Mouse (Mus musculus): Measurements from ENCODE around the gene Gm40460. TPM values are rescaled to one million over a fixed set of nuclear protein-coding genes. Genes with fewer than 3 reads are reported as not detected.
"Not testable (repeated sequence)": the region's sequence is repeated elsewhere in the genome, so short reads cannot be mapped to it uniquely, and the experiment has no call there.

Gm40460 gene
- polyA plus RNA-seq (2016; fragmentation: Nextera tagmentation; extraction: Ambion mirVana), result not detected in 2 replicates

DNA sequence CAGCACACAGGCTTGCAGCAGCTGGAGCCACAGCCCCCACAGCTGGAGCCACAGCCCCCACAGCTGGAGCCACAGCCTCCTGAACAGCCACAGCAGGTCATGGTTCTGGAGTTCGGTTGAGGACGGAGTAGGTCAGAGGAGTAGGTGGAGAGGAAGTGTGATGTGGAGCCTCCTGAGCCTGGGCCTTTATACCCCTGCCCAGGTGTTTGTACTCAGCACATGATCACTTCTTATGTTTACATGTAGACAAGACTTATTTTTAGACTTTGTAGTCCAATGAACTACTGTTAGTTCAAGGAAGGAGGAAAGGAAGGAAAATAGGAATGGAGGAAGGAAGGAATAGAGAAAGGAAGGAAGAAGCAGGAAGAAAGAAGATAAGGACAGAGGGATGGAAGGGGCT lies at the start of gene Gm40460:
TSS of gene Gm40460 (minus strand) at position 101 of the 400 bp plus-strand sequence.
- Histone ChIP-seq H3K27me3 (ENCODE audit: low read depth, poor library complexity, severe bottlenecking) (no peaks in the 10 kb centered on the region), H3K9me3 (replicated peaks) (peaks cover 11% of the 10 kb centered on the region; the same call in 1 of the 2 replicates), H3K27ac (replicated peaks) (no peak within 1 kb of the TSS), H3K36me3 (no peaks in the 10 kb centered on the region), H3K4me3 (no peak within 1 kb of the TSS), H3K4me1 (no peaks in the 10 kb centered on the region)
- WGBS, result 62% methylated on average over 2 of the region's 2 CpGs
- DNase-seq (ENCODE audit: low spot score), result no peak

DNA sequence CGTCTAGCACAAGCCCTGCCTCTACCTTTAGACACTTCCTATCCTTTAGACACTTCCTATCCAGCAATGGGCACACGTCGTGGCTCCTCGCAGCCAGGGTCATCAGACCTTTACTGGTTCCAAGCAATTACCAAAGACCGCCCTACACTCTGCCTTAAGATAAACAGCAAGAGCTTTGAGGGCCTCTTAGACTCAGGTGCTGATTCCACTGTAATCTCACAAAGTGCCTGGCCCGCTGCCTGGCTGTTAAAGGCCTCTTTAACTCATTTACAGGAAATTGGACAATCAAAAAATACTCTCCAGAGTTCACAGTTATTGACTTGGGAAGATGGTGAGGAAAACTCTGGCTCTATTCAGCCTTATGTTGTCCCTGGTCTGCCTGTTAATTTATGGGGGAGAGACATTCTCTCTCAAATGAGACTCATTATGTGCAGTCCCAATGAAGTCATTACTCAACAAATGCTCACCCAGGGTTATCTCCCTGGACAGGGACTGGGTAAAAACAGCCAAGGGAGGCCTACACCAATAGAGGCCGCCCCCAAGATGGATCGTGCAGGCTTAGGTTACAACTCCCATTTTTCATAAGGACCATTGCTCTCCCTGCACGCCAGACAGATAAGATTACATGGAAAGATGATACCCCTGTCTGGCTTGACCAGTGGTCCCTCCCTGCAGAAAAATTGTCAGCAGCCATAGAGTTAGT lies 45.2 kb upstream of the Gm40460 start:
- not testable (repeated sequence) for H3K4me3 ChIP-seq; H3K36me3 ChIP-seq; DNase-seq (ENCODE audit: low spot score); H3K27ac ChIP-seq (replicated peaks); H3K9me3 ChIP-seq (replicated peaks)
- H3K27me3 ChIP-seq (ENCODE audit: low read depth, poor library complexity, severe bottlenecking), result peaks cover 43% of the 10 kb centered on the region
- 82% methylated on average over 9 of the region's 9 CpGs for whole genome bisulfite sequencing
- peaks cover 21% of the 10 kb centered on the region for H3K4me1 ChIP-seq

DNA sequence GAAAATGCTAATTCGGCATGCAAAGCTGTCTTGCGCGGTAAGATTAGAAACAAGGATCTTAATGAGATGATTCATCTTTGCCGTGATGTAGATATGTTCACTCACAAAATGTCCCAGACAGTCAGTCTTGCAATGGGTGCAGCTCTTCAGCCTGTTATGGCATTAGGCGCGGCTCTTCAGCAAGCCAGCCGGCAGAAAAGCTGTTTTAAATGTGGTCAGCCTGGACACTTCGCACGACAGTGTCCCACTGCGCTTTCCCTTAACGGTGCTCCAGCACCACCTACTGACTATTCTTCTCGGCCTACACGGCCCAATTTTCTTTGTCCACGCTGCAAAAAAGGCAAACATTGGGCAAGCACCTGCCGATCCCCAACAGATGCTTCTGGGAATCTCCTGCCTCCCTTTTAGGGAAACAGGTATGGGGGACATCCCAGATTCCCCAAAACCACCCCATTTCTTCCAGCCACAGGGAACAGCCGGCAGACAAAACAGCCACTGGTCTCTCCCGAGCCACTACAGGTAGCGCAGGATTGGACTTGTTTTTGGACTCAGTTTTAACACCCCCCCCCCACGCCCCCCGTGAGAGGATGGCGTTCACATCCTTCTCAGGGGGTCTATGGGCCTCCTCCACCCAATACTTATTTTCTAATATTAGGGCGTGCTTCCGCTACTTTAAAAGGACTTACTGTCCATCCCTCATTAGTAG lies 44.4 kb upstream of the Gm40460 start:
- H3K4me3 ChIP-seq, result peak overlapping the region; percentile 67
- H3K27ac ChIP-seq (replicated peaks), result peak overlapping the region; percentile 89
- DNase-seq (ENCODE audit: low spot score), result peak; percentile 48
- H3K27me3 ChIP-seq (ENCODE audit: low read depth, poor library complexity, severe bottlenecking), result peaks cover 44% of the 10 kb centered on the region
- H3K4me1 ChIP-seq, result peaks cover 21% of the 10 kb centered on the region
- H3K9me3 ChIP-seq (replicated peaks), result no peaks in the 10 kb centered on the region
- no peaks in the 10 kb centered on the region for H3K36me3 ChIP-seq
- 21% methylated on average over 23 of the region's 23 CpGs for WGBS

- WGBS, result under 1% methylated on average over 19 of the region's 19 CpGs
- H3K9me3 ChIP-seq (replicated peaks), result no peaks in the 10 kb centered on the region
- peak; percentile 93 for DNase-seq (ENCODE audit: low spot score)
- peaks cover 21% of the 10 kb centered on the region for H3K4me1 ChIP-seq
- peak overlapping the region; percentile 67 for H3K4me3 ChIP-seq
- peaks cover 48% of the 10 kb centered on the region for H3K27me3 ChIP-seq (ENCODE audit: low read depth, poor library complexity, severe bottlenecking)
- no peaks in the 10 kb centered on the region for H3K36me3 ChIP-seq
- H3K27ac ChIP-seq (replicated peaks), result peak overlapping the region; percentile 89
Measured at GRCm38 (mm10) chr7:142284615-142285080, 43.8 kb upstream of the Gm40460 start.

GRCm38 (mm10) chr7:142284023-142284591 lies 43.2 kb upstream of the Gm40460 start:
- peak; percentile 77 for DNase-seq (ENCODE audit: low spot score)
- Histone ChIP-seq H3K36me3 (no peaks in the 10 kb centered on the region), H3K27me3 (ENCODE audit: low read depth, poor library complexity, severe bottlenecking) (peaks cover 48% of the 10 kb centered on the region), H3K4me3 (peak overlapping the region; percentile 67), H3K27ac (replicated peaks) (peak overlapping the region; percentile 89), H3K4me1 (peaks cover 21% of the 10 kb centered on the region), H3K9me3 (replicated peaks) (no peaks in the 10 kb centered on the region)
- under 1% methylated on average over 38 of the region's 38 CpGs for WGBS

DNA sequence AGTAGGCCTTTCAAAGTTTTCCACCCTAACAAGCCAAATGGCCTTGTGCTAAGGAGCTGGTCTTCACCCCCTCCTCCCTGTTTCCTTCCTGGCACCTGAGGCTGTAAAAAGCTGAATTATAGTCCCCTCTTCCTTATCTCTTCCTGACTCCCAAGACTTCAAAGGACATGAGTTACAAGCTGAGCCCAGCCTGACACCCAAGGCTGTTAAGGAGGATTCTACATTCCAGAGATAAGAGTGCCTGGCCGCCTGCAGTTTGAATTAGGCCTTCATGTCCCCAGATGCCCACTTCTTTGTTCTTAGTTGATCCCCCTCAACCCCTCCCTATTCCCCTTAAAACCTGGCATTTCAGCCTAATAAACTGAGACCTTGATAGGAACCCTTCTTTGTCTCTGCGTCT lies 42.0 kb upstream of the Gm40460 start:
- not testable (repeated sequence) for H3K4me3 ChIP-seq; H3K9me3 ChIP-seq (replicated peaks); H3K27ac ChIP-seq (replicated peaks); H3K36me3 ChIP-seq; DNase-seq (ENCODE audit: low spot score)
- Histone ChIP-seq H3K27me3 (ENCODE audit: low read depth, poor library complexity, severe bottlenecking) (peaks cover 48% of the 10 kb centered on the region), H3K4me1 (peaks cover 21% of the 10 kb centered on the region)
- WGBS, result 3% methylated on average over 2 of the region's 2 CpGs

GRCm38 (mm10) chr7:142279291-142279690 lies 38.4 kb upstream of the Gm40460 start:
- H3K4me3 ChIP-seq; DNase-seq (ENCODE audit: low spot score); H3K27ac ChIP-seq (replicated peaks); H3K36me3 ChIP-seq; H3K9me3 ChIP-seq (replicated peaks): not testable (repeated sequence)
- Histone ChIP-seq H3K27me3 (ENCODE audit: low read depth, poor library complexity, severe bottlenecking) (peaks cover 28% of the 10 kb centered on the region), H3K4me1 (peaks cover 13% of the 10 kb centered on the region)
- WGBS, result 57% methylated on average over 1 of the region's 1 CpGs

DNA sequence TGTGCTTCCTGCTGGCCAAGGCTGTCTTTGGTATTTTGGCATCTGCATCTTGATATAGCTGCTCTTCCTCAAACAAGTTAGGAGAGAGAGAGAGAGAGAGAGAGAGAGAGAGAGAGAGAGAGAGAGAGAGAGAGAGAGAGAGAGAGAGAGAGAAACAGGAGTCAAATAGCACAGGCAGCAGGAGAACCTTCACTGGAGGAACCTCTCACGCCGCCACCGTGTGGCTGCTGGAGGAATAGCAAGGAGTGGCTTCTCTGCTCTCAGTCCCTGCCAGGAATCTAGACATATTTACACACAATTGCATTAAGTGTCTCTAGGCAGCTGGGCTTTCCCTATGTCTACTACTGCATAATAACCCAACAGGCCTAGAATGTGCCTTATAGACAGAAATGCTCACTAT lies 37.3 kb upstream of the Gm40460 start:
- not testable (repeated sequence) for H3K27ac ChIP-seq (replicated peaks); H3K36me3 ChIP-seq; H3K4me1 ChIP-seq; H3K4me3 ChIP-seq; H3K9me3 ChIP-seq (replicated peaks)
- peaks cover 21% of the 10 kb centered on the region for H3K27me3 ChIP-seq (ENCODE audit: low read depth, poor library complexity, severe bottlenecking)
- DNase-seq (ENCODE audit: low spot score), result peak; percentile 52
- 2% methylated on average over 3 of the region's 3 CpGs for WGBS

- not testable (repeated sequence) for H3K4me1 ChIP-seq; H3K9me3 ChIP-seq (replicated peaks); H3K27me3 ChIP-seq (ENCODE audit: low read depth, poor library complexity, severe bottlenecking); H3K4me3 ChIP-seq; H3K36me3 ChIP-seq; H3K27ac ChIP-seq (replicated peaks); DNase-seq (ENCODE audit: low spot score)
Measured at GRCm38 (mm10) chr7:142274263-142274662, 33.4 kb upstream of the Gm40460 start, which contains the start of gene Gm4559. Gene Gm4559, minus strand, starts transcription at chr7:142274363.

GRCm38 (mm10) chr7:142258254-142258653 lies 17.4 kb upstream of the Gm40460 start, which contains the start of gene Gm2431:
Gene Gm2431, minus strand, starts transcription at chr7:142258354.
- H3K9me3 ChIP-seq (replicated peaks); H3K27me3 ChIP-seq (ENCODE audit: low read depth, poor library complexity, severe bottlenecking); H3K4me1 ChIP-seq; H3K4me3 ChIP-seq; DNase-seq (ENCODE audit: low spot score); H3K27ac ChIP-seq (replicated peaks); H3K36me3 ChIP-seq: not testable (repeated sequence)
- 58% methylated on average over 1 of the region's 1 CpGs for WGBS

DNA sequence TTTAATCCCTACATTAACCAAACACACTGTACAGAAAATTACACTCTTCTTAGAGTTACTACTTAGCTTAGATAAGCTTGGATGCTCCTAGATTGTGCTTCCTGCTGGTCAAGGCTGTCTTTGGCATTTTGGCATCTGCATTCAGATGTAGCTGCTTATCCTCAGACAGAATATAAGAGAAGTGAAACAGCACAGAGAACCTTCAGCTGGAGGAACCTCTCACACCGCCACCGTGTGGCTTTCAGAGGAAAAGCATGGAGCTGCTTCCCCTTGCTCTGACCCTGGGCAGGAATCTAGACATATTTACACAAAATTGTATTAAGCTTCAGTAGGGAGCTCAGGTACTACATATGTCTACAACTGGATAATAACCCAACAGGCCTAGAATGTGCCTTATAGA lies 14.6 kb upstream of the Gm40460 start:
- 0% methylated on average over 2 of the region's 2 CpGs for WGBS
- Histone ChIP-seq H3K36me3 (no peaks in the 10 kb centered on the region), H3K4me1 (no peaks in the 10 kb centered on the region), H3K27ac (replicated peaks) (no peak overlapping the region), H3K27me3 (ENCODE audit: low read depth, poor library complexity, severe bottlenecking) (no peaks in the 10 kb centered on the region), H3K9me3 (replicated peaks) (no peaks in the 10 kb centered on the region), H3K4me3 (no peak overlapping the region)
- no peak for DNase-seq (ENCODE audit: low spot score)

GRCm38 (mm10) chr7:142249824-142250223 lies 8.9 kb upstream of the Gm40460 start:
- DNase-seq (ENCODE audit: low spot score), result peak; percentile 35
- WGBS, result 3% methylated on average over 1 of the region's 1 CpGs
- no peaks in the 10 kb centered on the region for H3K9me3 ChIP-seq (replicated peaks)
- H3K4me3 ChIP-seq, result no peak overlapping the region
- no peaks in the 10 kb centered on the region for H3K27me3 ChIP-seq (ENCODE audit: low read depth, poor library complexity, severe bottlenecking)
- no peaks in the 10 kb centered on the region for H3K4me1 ChIP-seq
- H3K27ac ChIP-seq (replicated peaks), result no peak overlapping the region
- H3K36me3 ChIP-seq, result no peaks in the 10 kb centered on the region

DNA sequence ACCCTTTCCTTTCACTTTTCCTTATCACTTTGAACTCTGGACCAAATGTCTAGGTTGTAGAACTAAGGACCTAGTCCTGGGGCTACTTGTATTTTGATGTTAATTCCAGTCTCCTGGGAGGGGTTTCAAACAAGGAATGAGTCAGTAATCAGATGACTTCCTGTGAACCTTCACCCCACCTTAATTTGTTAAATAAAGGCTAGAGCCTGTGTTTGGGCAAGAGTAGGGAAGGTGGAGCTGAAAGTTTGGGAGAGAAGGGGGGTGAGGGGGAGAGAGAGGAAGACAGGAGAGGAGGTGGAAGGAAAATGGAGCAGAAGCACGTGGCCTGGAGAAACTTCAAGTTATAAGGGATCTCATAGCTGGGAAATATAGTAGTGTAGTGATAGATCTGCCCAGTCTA lies 9.3 kb downstream of the Gm40460 start:
- Histone ChIP-seq H3K4me3 (no peak overlapping the region), H3K4me1 (0 out of 2 replicates have a peak, but pooled peaks cover 2% of the 10 kb centered on the region), H3K27ac (replicated peaks) (no peak overlapping the region), H3K36me3 (no peaks in the 10 kb centered on the region), H3K27me3 (ENCODE audit: low read depth, poor library complexity, severe bottlenecking) (no peaks in the 10 kb centered on the region), H3K9me3 (replicated peaks) (peaks cover 16% of the 10 kb centered on the region)
- 27% methylated on average over 1 of the region's 1 CpGs for WGBS
- no peak for DNase-seq (ENCODE audit: low spot score)
